Mouse (Mus musculus) lung, embryonic 14.5 days (tissue): ENCODE measurements around the gene Ppp1r16b. TPM values are rescaled to one million over a fixed set of nuclear protein-coding genes. Genes with fewer than 3 reads are reported as not detected.
A peak's percentile ranks its signal among the peaks of the same experiment; 100 is the strongest.

ENCODE experiments used
- ATAC-seq: fragments of 200-750 bp; cut with Nextera tagmentation; 2 replicates; pipeline ENCODE4 v1.8.0; 2017; ENCODE audit warnings: mild to moderate bottlenecking, moderate TSS enrichment, moderate library complexity; ENCODE audit not compliant: insufficient read depth
- DNase-seq: peaks from one replicate; pipeline ENCODE4 v3.0.0-alpha.2; 2015
- H3K27ac ChIP-seq: fragments of 300-500 bp; sonication (generic); 2 replicates; pipeline ENCODE4 v1.5.1; 2014; ENCODE audit warnings: low read depth, mild to moderate bottlenecking, moderate library complexity
- H3K27me3 ChIP-seq: fragments of 300-500 bp; sonication (generic); 2 replicates; pipeline ENCODE4 v1.6.1; 2014; ENCODE audit warnings: low read length, control low read depth; ENCODE audit not compliant: insufficient read depth
- H3K36me3 ChIP-seq: fragments of 300-500 bp; sonication (generic); 2 replicates; pipeline ENCODE4 v1.6.1; 2014; ENCODE audit warnings: control low read depth; ENCODE audit not compliant: insufficient read depth
- H3K4me1 ChIP-seq: fragments of 300-500 bp; sonication (generic); 2 replicates; pipeline ENCODE4 v1.6.1; 2014; ENCODE audit warnings: antibody characterized with exemption, control low read depth; ENCODE audit not compliant: insufficient read depth
- H3K4me2 ChIP-seq: fragments of 300-500 bp; sonication (generic); 2 replicates; pipeline ENCODE4 v1.6.1; 2014; ENCODE audit warnings: mild to moderate bottlenecking
- H3K4me3 ChIP-seq: fragments of 300-500 bp; sonication (generic); 2 replicates; pipeline ENCODE4 v1.5.1; 2014; ENCODE audit warnings: low read depth, low read length
- H3K9ac ChIP-seq: fragments of 300-500 bp; sonication (generic); 2 replicates; pipeline ENCODE4 v1.6.1; 2014
- H3K9me3 ChIP-seq: fragments of 300-500 bp; sonication (generic); 2 replicates; pipeline ENCODE4 v1.6.1; 2016; ENCODE audit warnings: low read depth, low read length, control low read depth
- CTCF ChIP-seq: IDR thresholded peaks from 2 replicates; pipeline ENCODE4 v1.5.1; 2016; ENCODE audit warnings: antibody characterized with exemption, low read depth
- WGBS: fragments of 180-500 bp; shearing (Covaris S2); extraction: QIAGEN DNeasy Blood & Tissue Kit; methylation state at CpG from one replicate; pipeline ENCODE4 v1.1.7; 2014; 5-methylcytosine and 5-hydroxymethylcytosine counted together
- polyA plus RNA-seq: library from polyadenylated mRNA; unstranded; fragments of >200 nt; fragmentation: Nextera tagmentation; extraction: Ambion mirVana; gene quantifications from 2 replicates; pipeline ENCODE4 v1.2.1, GENCODE M21; 2014

The Ppp1r16b gene
- polyA plus RNA-seq, 1 experiment from 2014 or later = 17.6 TPM

- Histone ChIP-seq H3K4me3 (no peak overlapping the region), H3K36me3 (peaks cover 66% of the 10 kb centered on the region)
- ATAC-seq = no peak
Observed at GRCm38 (mm10) chr2:158628858-158629257, 36.3 kb upstream of the Ppp1r16b start.

GRCm38 (mm10) chr2:158629414-158629813, 35.8 kb upstream of the Ppp1r16b start:
- no peak for ATAC-seq
- DNase-seq = peak; percentile 69
- Histone ChIP-seq H3K4me1 (no peaks in the 10 kb centered on the region), H3K9me3 (no peaks in the 10 kb centered on the region), H3K4me3 (no peak overlapping the region), H3K36me3 (peaks cover 69% of the 10 kb centered on the region), H3K9ac (no peak overlapping the region), H3K27me3 (no peaks in the 10 kb centered on the region), H3K27ac (no peak overlapping the region), H3K4me2 (no peak overlapping the region)
- WGBS = 73% methylated on average over 1 of the region's 1 CpGs
- TF ChIP-seq CTCF = peak; percentile 73

More at GRCm38 (mm10) chr2:158628858-158629257, 36.3 kb upstream of the Ppp1r16b start:
- Histone ChIP-seq H3K4me2 (no peak overlapping the region), H3K9ac (no peak overlapping the region), H3K4me1 (no peaks in the 10 kb centered on the region), H3K27ac (no peak overlapping the region), H3K27me3 (no peaks in the 10 kb centered on the region), H3K9me3 (no peaks in the 10 kb centered on the region)
- WGBS = 66% methylated on average over 3 of the region's 3 CpGs
- peak; percentile 51 for DNase-seq
- TF ChIP-seq CTCF = peak; percentile 47

DNA sequence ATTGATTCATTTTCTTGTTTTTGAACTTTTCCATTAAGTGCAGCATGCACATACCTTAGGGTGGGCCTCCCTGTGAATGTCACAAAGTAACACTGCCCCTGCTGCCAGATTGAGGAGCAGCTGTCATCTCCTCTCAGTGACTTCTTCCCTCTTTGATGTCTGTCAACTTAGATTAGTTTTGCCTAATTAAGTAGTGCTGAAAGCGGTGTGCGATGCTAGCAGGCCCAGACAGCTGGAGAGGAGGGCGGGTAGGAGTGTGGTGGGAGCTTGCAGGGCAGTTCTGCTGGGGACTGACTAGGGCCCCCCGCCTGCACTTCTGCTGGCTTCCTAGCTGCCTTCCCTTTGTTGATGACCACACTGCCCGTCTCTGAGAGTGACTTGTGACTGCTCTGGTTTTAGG, 33.3 kb upstream of the Ppp1r16b start:
- ATAC-seq = no peak
- Histone ChIP-seq H3K4me2 (no peak overlapping the region), H3K9me3 (no peaks in the 10 kb centered on the region), H3K27me3 (no peaks in the 10 kb centered on the region), H3K9ac (no peak overlapping the region), H3K4me1 (no peaks in the 10 kb centered on the region), H3K36me3 (peaks cover 88% of the 10 kb centered on the region), H3K27ac (no peak overlapping the region), H3K4me3 (no peak overlapping the region)
- no peak for TF ChIP-seq CTCF
- WGBS = 92% methylated on average over 5 of the region's 5 CpGs
- DNase-seq = no peak

GRCm38 (mm10) chr2:158641869-158642268, 23.3 kb upstream of the Ppp1r16b start:
- TF ChIP-seq CTCF = peak; percentile 89
- no peak overlapping the region for H3K4me2 ChIP-seq
- H3K9ac ChIP-seq = no peak overlapping the region
- ATAC-seq (peak; percentile 53), DNase-seq (peak; percentile 87)
- H3K4me1 ChIP-seq = no peaks in the 10 kb centered on the region
- no peaks in the 10 kb centered on the region for H3K9me3 ChIP-seq
- no peaks in the 10 kb centered on the region for H3K27me3 ChIP-seq
- H3K36me3 ChIP-seq = peaks cover 35% of the 10 kb centered on the region
- H3K4me3 ChIP-seq = no peak overlapping the region
- no peak overlapping the region for H3K27ac ChIP-seq
- 8% methylated on average over 2 of the region's 2 CpGs for WGBS

DNA sequence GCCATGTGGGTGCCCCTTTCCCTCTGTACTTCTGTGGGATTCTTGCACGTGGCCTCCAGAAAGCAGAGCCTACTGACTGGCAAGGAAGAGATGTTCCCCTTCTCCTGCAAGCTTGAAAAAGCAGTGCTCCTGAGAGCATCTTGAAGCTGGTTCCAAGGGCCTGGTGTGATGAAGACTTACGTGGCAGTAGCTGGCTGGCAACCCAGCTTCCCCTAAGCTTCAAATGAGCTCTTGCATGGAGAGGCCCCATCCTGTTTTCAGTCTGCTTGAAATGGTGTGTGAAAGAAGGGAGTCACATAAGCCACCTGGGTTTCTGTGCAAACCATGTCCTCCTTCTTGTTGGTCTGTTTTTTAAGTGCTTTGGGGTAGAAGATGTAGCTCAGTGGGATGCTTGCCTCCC, 22.6 kb upstream of the Ppp1r16b start:
- no peak overlapping the region for H3K9ac ChIP-seq

GRCm38 (mm10) chr2:158643791-158644190, 21.4 kb upstream of the Ppp1r16b start:
- no peak overlapping the region for H3K4me3 ChIP-seq
- H3K9ac ChIP-seq = no peak overlapping the region
- H3K4me1 ChIP-seq = no peaks in the 10 kb centered on the region
- no peaks in the 10 kb centered on the region for H3K9me3 ChIP-seq
- no peaks in the 10 kb centered on the region for H3K27me3 ChIP-seq
- no peak overlapping the region for H3K4me2 ChIP-seq
- H3K36me3 ChIP-seq = peaks cover 16% of the 10 kb centered on the region
- TF ChIP-seq CTCF = no peak
- H3K27ac ChIP-seq = no peak overlapping the region
- WGBS = 71% methylated on average over 3 of the region's 3 CpGs
- ATAC-seq (no peak), DNase-seq (no peak)

More for the DNA sequence above, 22.6 kb upstream of the Ppp1r16b start:
- Histone ChIP-seq H3K27ac (no peak overlapping the region), H3K4me2 (no peak overlapping the region), H3K36me3 (peaks cover 28% of the 10 kb centered on the region), H3K27me3 (no peaks in the 10 kb centered on the region), H3K4me3 (no peak overlapping the region), H3K9me3 (no peaks in the 10 kb centered on the region), H3K4me1 (no peaks in the 10 kb centered on the region)
- 91% methylated on average over 2 of the region's 2 CpGs for WGBS
- DNase-seq (no peak), ATAC-seq (no peak)
- no peak for TF ChIP-seq CTCF

DNA sequence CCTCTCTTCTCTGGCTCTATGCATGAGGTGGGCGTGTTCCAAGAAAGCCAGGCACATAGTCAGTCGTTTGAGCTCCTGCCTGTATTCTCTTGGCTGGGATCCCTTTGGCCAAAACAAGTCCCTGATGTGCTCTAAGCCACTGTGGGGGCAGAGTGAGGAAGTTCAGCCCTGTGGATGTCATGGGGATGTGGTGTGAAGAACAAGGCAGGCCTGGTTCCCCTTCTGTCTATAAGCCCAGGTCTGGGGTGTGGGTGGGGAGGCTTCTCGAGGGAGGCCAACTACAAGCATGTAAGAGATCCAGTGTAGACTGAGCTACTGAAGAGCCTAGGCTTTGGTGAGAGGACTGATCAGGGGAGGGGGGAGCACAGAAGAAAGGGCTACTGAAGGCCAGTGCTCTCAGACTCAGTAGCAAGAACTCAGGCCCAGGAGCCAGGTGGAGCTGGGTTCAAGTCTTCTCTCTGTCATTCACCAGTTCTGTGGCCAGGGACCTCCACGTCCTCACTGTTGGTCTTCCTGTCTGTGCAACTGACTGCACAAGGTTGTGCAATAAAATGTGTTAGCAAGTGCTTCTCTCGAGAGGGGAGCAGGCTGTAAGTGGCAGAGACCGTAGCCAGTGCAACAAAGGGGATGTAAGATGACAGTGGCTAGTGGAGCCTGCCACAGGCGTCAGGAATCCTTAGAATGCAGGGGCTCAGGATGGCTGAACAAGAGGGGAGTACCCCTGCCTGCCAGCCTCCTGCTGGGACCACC, 13.9 kb upstream of the Ppp1r16b start:
- Histone ChIP-seq H3K27ac (no peak overlapping the region), H3K4me1 (no peaks in the 10 kb centered on the region), H3K4me3 (no peak overlapping the region), H3K9me3 (no peaks in the 10 kb centered on the region), H3K4me2 (no peak overlapping the region), H3K27me3 (no peaks in the 10 kb centered on the region), H3K9ac (no peak overlapping the region), H3K36me3 (no peaks in the 10 kb centered on the region)
- ATAC-seq = no peak
- WGBS = 39% methylated on average over 7 of the region's 7 CpGs
- no peak for TF ChIP-seq CTCF
- DNase-seq = no peak
